Mouse (Mus musculus): ENCODE measurements around the gene Coro1c. TPM values are rescaled to one million over a fixed set of nuclear protein-coding genes. Genes with fewer than 3 reads are reported as not detected.

Coro1c gene
- polyA plus RNA-seq, 1 experiment from 2014 or later, result 165 TPM

DNA sequence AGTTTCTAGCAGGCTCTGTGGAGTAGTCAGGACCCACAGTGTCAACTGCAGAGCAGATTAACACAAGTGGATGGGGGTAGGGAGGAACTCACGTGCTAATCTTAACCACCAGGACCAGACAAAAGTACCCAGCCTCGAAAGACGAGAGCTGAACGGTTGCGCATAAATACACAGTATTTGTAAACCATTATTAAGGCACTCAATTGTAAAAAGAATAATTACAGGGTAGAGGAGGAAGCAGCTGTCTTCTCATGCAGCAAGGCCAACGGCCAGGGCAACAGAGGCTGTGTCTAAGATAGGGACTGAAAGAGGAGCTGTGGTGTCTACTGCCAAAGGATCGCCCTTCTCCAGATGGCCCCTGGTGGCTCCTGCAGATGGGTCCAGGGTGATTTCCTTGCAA is 29.1 kb upstream of the Coro1c start:
- H3K4me1 ChIP-seq (ENCODE audit: insufficient read depth), result no peaks in the 10 kb centered on the region
- H3K9me3 ChIP-seq (ENCODE audit: low read depth, low read length), result no peaks in the 10 kb centered on the region
- TF ChIP-seq CTCF (IDR thresholded peaks at IDR 0.05; ENCODE audit: low read depth), result no peak
- no peak overlapping the region for H3K4me2 ChIP-seq
- DNase-seq (no peak), ATAC-seq (ENCODE audit: insufficient read depth) (no peak)
- WGBS, result 64% methylated on average over 7 of the region's 7 CpGs
- H3K4me3 ChIP-seq (ENCODE audit: low read depth, low read length), result no peak overlapping the region
- peaks cover 44% of the 10 kb centered on the region for H3K36me3 ChIP-seq (ENCODE audit: insufficient read depth)
- H3K27me3 ChIP-seq (ENCODE audit: insufficient read depth, low read length), result no peaks in the 10 kb centered on the region
- H3K9ac ChIP-seq, result no peak overlapping the region
- no peak overlapping the region for H3K27ac ChIP-seq (ENCODE audit: low read depth)

DNA sequence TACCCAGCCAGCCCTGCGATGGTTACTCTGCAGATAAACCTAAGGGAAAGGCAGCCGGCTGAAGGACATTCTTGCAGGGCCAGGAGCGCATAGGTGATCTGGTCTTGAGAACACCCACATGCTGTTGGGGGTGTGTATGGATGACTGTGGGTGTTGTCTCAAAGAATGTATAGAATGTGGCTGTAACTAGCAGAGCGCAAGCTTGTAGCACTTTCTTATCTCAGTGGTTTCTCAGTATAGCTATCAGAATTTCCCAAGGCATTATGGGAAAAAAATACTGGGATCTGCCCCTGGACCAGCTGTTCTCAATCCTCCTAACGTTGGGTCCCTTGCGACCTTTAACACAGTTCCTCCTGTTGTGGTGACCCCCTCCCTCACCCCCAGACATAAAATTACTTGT is 25.3 kb upstream of the Coro1c start:
- Histone ChIP-seq H3K4me2 (no peak overlapping the region), H3K9me3 (ENCODE audit: low read depth, low read length) (no peaks in the 10 kb centered on the region), H3K27ac (ENCODE audit: low read depth) (no peak overlapping the region), H3K36me3 (ENCODE audit: insufficient read depth) (peaks cover 7% of the 10 kb centered on the region; the same call in 1 of the 2 replicates), H3K4me1 (ENCODE audit: insufficient read depth) (no peaks in the 10 kb centered on the region; the same call in 1 of the 2 replicates), H3K9ac (no peak overlapping the region), H3K27me3 (ENCODE audit: insufficient read depth, low read length) (no peaks in the 10 kb centered on the region), H3K4me3 (ENCODE audit: low read depth, low read length) (no peak overlapping the region)
- DNase-seq (no peak), ATAC-seq (ENCODE audit: insufficient read depth) (no peak)
- 45% methylated on average over 6 of the region's 6 CpGs for WGBS
- TF ChIP-seq CTCF (IDR thresholded peaks at IDR 0.05; ENCODE audit: low read depth), result no peak; the same call in 1 of the 2 replicates

DNA sequence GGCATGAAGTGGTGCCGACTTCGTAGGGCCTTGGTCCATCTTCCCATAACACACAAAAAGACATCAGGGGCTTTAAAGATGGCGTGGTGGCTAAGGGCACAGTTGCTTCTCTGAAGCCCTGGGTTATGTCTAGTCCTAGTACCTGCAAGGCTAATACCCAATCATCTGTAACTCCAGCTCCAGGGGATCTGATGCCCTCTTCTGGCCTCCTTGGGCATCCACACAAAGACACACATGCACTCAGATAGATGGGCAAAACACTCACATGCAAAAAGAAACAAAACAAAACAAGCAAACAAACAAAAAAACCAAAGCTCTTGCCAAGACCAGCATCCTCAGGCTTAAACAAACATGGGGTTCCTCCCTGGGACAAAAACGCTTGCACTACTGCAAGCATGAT is 24.9 kb upstream of the Coro1c start:
- Histone ChIP-seq H3K4me1 (ENCODE audit: insufficient read depth) (no peaks in the 10 kb centered on the region; the same call in 1 of the 2 replicates), H3K9ac (no peak overlapping the region), H3K27me3 (ENCODE audit: insufficient read depth, low read length) (no peaks in the 10 kb centered on the region), H3K4me2 (no peak overlapping the region), H3K9me3 (ENCODE audit: low read depth, low read length) (no peaks in the 10 kb centered on the region), H3K4me3 (ENCODE audit: low read depth, low read length) (no peak overlapping the region), H3K27ac (ENCODE audit: low read depth) (no peak overlapping the region), H3K36me3 (ENCODE audit: insufficient read depth) (peaks cover 7% of the 10 kb centered on the region; the same call in 1 of the 2 replicates)
- ATAC-seq (ENCODE audit: insufficient read depth), result no peak
- WGBS, result 71% methylated on average over 4 of the region's 4 CpGs
- DNase-seq, result no peak
- TF ChIP-seq CTCF (IDR thresholded peaks at IDR 0.05; ENCODE audit: low read depth), result peak; percentile 55

DNA sequence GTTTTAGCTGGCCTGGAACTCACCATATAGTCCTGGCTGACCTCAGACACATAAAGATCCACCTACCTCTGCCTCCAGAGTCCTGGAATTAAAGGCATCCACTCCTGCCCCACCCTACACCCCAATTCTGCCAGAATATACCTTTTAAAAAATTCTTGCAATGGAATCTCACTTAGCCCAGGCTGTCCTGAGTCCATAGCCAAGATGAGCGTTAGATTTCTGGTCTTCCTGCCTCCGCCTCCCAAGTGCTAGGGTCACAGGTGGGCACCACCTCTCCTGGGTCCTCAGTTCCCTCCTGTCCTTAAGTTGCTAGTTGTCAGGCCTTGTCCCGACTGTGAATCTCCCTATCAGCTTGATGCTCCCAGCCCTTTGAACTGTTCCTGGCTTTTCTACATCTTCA is 23.8 kb upstream of the Coro1c start:
- no peak for ATAC-seq (ENCODE audit: insufficient read depth)
- 76% methylated on average over 3 of the region's 3 CpGs for WGBS

DNA sequence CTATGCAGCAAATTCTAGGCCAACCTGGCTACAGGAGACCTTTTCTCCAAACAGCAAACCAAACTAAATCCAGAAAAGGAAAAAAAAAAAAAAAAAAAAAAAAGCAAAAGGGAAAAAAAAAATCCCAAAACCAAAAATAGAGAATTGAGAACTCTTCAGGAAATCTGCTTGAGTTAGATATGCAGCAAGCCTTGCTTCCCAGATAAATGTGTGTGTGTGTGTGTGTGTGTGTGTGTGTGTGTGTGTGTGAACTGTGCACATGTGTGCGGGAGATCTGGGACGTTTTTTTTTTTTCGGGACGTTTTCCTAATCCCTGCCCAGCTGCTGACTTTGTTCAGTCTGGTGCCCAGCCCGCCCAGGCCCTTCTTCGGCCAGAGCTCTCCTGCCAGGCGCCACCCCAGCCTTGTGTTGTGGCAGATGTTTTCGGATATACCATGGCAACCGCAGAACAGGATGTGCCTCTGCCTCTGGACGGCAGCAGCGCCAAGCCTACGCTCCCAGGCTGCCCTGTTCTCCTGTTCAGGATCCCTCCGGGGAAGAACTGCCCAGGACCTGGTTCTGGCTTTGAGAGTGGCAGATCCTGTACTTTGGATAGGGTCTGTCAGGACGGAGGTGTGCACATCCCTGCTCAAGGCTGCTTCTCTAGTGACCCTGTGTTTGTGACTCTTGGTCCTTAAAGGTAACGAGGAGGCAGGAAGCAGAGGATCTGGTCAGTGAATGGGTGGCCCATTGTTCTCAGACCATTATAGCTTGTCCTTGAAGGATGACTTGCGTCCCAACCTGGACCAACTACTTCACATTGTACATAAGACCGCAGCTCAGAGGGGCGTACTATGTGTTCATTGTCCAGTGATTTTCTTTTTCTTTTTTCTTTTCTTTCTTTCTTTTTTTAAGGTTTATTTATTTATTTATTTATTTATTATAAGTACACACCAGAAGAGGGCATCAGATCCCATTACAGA is 22.4 kb upstream of the Coro1c start:
- Histone ChIP-seq H3K4me3 (ENCODE audit: low read depth, low read length) (no peak overlapping the region), H3K4me1 (ENCODE audit: insufficient read depth) (no peaks in the 10 kb centered on the region; the same call in 1 of the 2 replicates), H3K27me3 (ENCODE audit: insufficient read depth, low read length) (no peaks in the 10 kb centered on the region), H3K36me3 (ENCODE audit: insufficient read depth) (no peaks in the 10 kb centered on the region), H3K9me3 (ENCODE audit: low read depth, low read length) (peaks cover 3% of the 10 kb centered on the region; the same call in 1 of the 2 replicates), H3K9ac (peak overlapping the region; percentile 38; the same call in 1 of the 2 replicates), H3K27ac (ENCODE audit: low read depth) (peak overlapping the region; percentile 37; the same call in 1 of the 2 replicates), H3K4me2 (peak overlapping the region; percentile 35)
- WGBS, result 36% methylated on average over 18 of the region's 18 CpGs
- TF ChIP-seq CTCF (IDR thresholded peaks at IDR 0.05; ENCODE audit: low read depth), result no peak
- ATAC-seq (ENCODE audit: insufficient read depth) (peak; percentile 76), DNase-seq (peak; percentile 78)

More for the DNA sequence above, 23.8 kb upstream of the Coro1c start:
- Histone ChIP-seq H3K36me3 (ENCODE audit: insufficient read depth) (no peaks in the 10 kb centered on the region), H3K27ac (ENCODE audit: low read depth) (no peak overlapping the region), H3K4me2 (no peak overlapping the region), H3K9me3 (ENCODE audit: low read depth, low read length) (peaks cover 3% of the 10 kb centered on the region; the same call in 1 of the 2 replicates), H3K4me3 (ENCODE audit: low read depth, low read length) (no peak overlapping the region), H3K9ac (no peak overlapping the region), H3K4me1 (ENCODE audit: insufficient read depth) (no peaks in the 10 kb centered on the region; the same call in 1 of the 2 replicates), H3K27me3 (ENCODE audit: insufficient read depth, low read length) (no peaks in the 10 kb centered on the region)
- no peak for DNase-seq
- TF ChIP-seq CTCF (IDR thresholded peaks at IDR 0.05; ENCODE audit: low read depth), result no peak

- H3K9ac ChIP-seq, result no peak overlapping the region
- no peak for TF ChIP-seq CTCF (IDR thresholded peaks at IDR 0.05; ENCODE audit: low read depth)
- H3K36me3 ChIP-seq (ENCODE audit: insufficient read depth), result no peaks in the 10 kb centered on the region
- peaks cover 3% of the 10 kb centered on the region; the same call in 1 of the 2 replicates for H3K9me3 ChIP-seq (ENCODE audit: low read depth, low read length)
- ATAC-seq (ENCODE audit: insufficient read depth), result 0 out of 2 replicates have a peak, but pooled peaks have one; percentile 10
- WGBS, result 42% methylated on average over 10 of the region's 10 CpGs
- H3K4me2 ChIP-seq, result no peak overlapping the region
- H3K4me3 ChIP-seq (ENCODE audit: low read depth, low read length), result no peak overlapping the region
- no peaks in the 10 kb centered on the region; the same call in 1 of the 2 replicates for H3K4me1 ChIP-seq (ENCODE audit: insufficient read depth)
- H3K27ac ChIP-seq (ENCODE audit: low read depth), result peak overlapping the region; percentile 26; the same call in 1 of the 2 replicates
- no peaks in the 10 kb centered on the region for H3K27me3 ChIP-seq (ENCODE audit: insufficient read depth, low read length)
- DNase-seq, result peak; percentile 64
Observed at GRCm38 (mm10) chr5:113929950-113930647, 21.5 kb upstream of the Coro1c start.
